Mouse (Mus musculus): ENCODE results near the gene Sec62. TPM values are rescaled to one million over a fixed set of nuclear protein-coding genes. Genes with fewer than 3 reads are reported as not detected.

The Sec62 gene
- polyA plus RNA-seq, 1 experiment from 2014 or later, result 73.5 TPM

GRCm38 (mm10) chr3:30868625-30869024, 76.0 kb downstream of the Sec62 start:
- H3K27me3 ChIP-seq (replicated peaks; ENCODE audit: control insufficient read depth, insufficient read depth, low read length), result no peaks in the 10 kb centered on the region
- 72% methylated on average over 5 of the region's 5 CpGs for whole genome bisulfite sequencing

GRCm38 (mm10) chr3:30869995-30870394, 77.3 kb downstream of the Sec62 start:
- no peak for ATAC-seq (replicated peaks; ENCODE audit: low FRiP score)
- no peaks in the 10 kb centered on the region for H3K36me3 ChIP-seq (ENCODE audit: control insufficient read depth, insufficient read depth, low read length)

More at GRCm38 (mm10) chr3:30868625-30869024, 76.0 kb downstream of the Sec62 start:
- DNase-seq (ENCODE audit: low spot score) (no peak), ATAC-seq (replicated peaks; ENCODE audit: low FRiP score) (no peak)
- Histone ChIP-seq H3K4me3 (ENCODE audit: low read depth, low read length) (no peak overlapping the region), H3K9me3 (ENCODE audit: control insufficient read depth, low read length) (no peaks in the 10 kb centered on the region), H3K9ac (ENCODE audit: low read depth, low read length) (no peak overlapping the region), H3K4me2 (no peak overlapping the region), H3K27ac (ENCODE audit: low read depth, low read length) (no peak overlapping the region), H3K36me3 (ENCODE audit: control insufficient read depth, insufficient read depth, low read length) (no peaks in the 10 kb centered on the region), H3K4me1 (replicated peaks; ENCODE audit: control insufficient read depth, insufficient read depth, low read length) (no peaks in the 10 kb centered on the region)

More at GRCm38 (mm10) chr3:30869995-30870394, 77.3 kb downstream of the Sec62 start:
- WGBS, result 88% methylated on average over 1 of the region's 1 CpGs
- Histone ChIP-seq H3K4me2 (no peak overlapping the region), H3K4me1 (replicated peaks; ENCODE audit: control insufficient read depth, insufficient read depth, low read length) (no peaks in the 10 kb centered on the region), H3K27me3 (replicated peaks; ENCODE audit: control insufficient read depth, insufficient read depth, low read length) (no peaks in the 10 kb centered on the region), H3K27ac (ENCODE audit: low read depth, low read length) (no peak overlapping the region), H3K4me3 (ENCODE audit: low read depth, low read length) (no peak overlapping the region), H3K9me3 (ENCODE audit: control insufficient read depth, low read length) (no peaks in the 10 kb centered on the region), H3K9ac (ENCODE audit: low read depth, low read length) (no peak overlapping the region)
- no peak for DNase-seq (ENCODE audit: low spot score)

Other genes with a start within 250 kb of the Sec62 start
- gene Mecom, start 244.9 kb upstream of the Sec62 start, polyA plus RNA-seq (2014; fragmentation: Nextera tagmentation; extraction: Ambion mirVana), result 5.7 and 6.9 TPM in 2 replicates
- gene Actrt3, start 192.9 kb upstream of the Sec62 start, polyA plus RNA-seq (2014; fragmentation: Nextera tagmentation; extraction: Ambion mirVana), result not detected in 2 replicates
- gene Mynn, start 190.8 kb upstream of the Sec62 start, polyA plus RNA-seq (2014; fragmentation: Nextera tagmentation; extraction: Ambion mirVana), result 23.2 and 24.7 TPM in 2 replicates
- gene Lrriq4, start 148.4 kb upstream of the Sec62 start, polyA plus RNA-seq (2014; fragmentation: Nextera tagmentation; extraction: Ambion mirVana), result not detected in 2 replicates
- 0.65 and 0.93 TPM in 2 replicates for gene Lrrc34, start 145.0 kb upstream of the Sec62 start, polyA plus RNA-seq (2014; fragmentation: Nextera tagmentation; extraction: Ambion mirVana)
- gene Lrrc31, start 93.0 kb upstream of the Sec62 start, polyA plus RNA-seq (2014; fragmentation: Nextera tagmentation; extraction: Ambion mirVana), result not detected in 2 replicates
- gene Samd7, start 46.6 kb upstream of the Sec62 start, polyA plus RNA-seq (2014; fragmentation: Nextera tagmentation; extraction: Ambion mirVana), result not detected in 2 replicates
- gene Gpr160, start 63.1 kb downstream of the Sec62 start, polyA plus RNA-seq (2014; fragmentation: Nextera tagmentation; extraction: Ambion mirVana), result 1.4 and 2.8 TPM in 2 replicates
- 4.3 and 5.6 TPM in 2 replicates for gene Phc3, start 176.5 kb downstream of the Sec62 start, polyA plus RNA-seq (2014; fragmentation: Nextera tagmentation; extraction: Ambion mirVana)
- gene Prkci, start 202.9 kb downstream of the Sec62 start, polyA plus RNA-seq (2014; fragmentation: Nextera tagmentation; extraction: Ambion mirVana), result 20.2 and 21.3 TPM in 2 replicates

All from liver, embryonic 11.5 days (tissue).